Comparison of ENCODE assay signal across 32 mouse cellular contexts in genomic region chr9:110950109-110950508, GRCm38 (mm10). TPM values are rescaled to one million over a fixed set of nuclear protein-coding genes. Genes with fewer than 3 reads are reported as not detected.
"Had no signal": no experiment of that assay in that cellular context is flagged by ENCODE, and none has a peak within 500 bp of the region (broad histone marks: within the 10 kb centered on the region; RNA-seq: fewer than 3 reads in every experiment).

No protein-coding gene starts in this region.

- DNase-seq: gastrocnemius, adult 2 months; gastrocnemius, postnatal 10 days; gastrocnemius, postnatal 25 days; heart, adult 2 months; heart, postnatal 14 days; heart, postnatal 4 days; kidney, adult 18-20 months; kidney, adult 8-10 months; kidney, postnatal 10 days; kidney, postnatal 25 days; kidney, postnatal 4 days had no signal

- H3K9me3 ChIP-seq: heart, embryonic 13.5 days; heart, embryonic 15.5 days; hindbrain, embryonic 10.5 days; hindbrain, embryonic 12.5 days; intestine, embryonic 15.5 days; limb, embryonic 10.5 days; limb, embryonic 12.5 days; liver, embryonic 12.5 days had no signal

- H3K27ac ChIP-seq: gastrocnemius, adult 2 months; heart, embryonic 13.5 days; hindbrain, embryonic 10.5 days; hindbrain, embryonic 12.5 days; hindbrain, embryonic 14.5 days; intestine, embryonic 15.5 days; layer of hippocampus, adult 2 months; left cerebral cortex, adult 2 months; limb, embryonic 10.5 days; limb, embryonic 12.5 days; liver, embryonic 12.5 days; liver, embryonic 14.5 days had no signal

- H3K9ac ChIP-seq: heart, embryonic 13.5 days; heart, embryonic 15.5 days; hindbrain, embryonic 12.5 days; hindbrain, embryonic 14.5 days; intestine, embryonic 15.5 days; limb, embryonic 12.5 days; liver, embryonic 12.5 days; liver, embryonic 14.5 days had no signal

- H3K4me1 ChIP-seq: intestine, embryonic 15.5 days had no signal

- H3K36me3 ChIP-seq: heart, embryonic 13.5 days; heart, embryonic 15.5 days; hindbrain, embryonic 10.5 days; hindbrain, embryonic 12.5 days; intestine, embryonic 15.5 days; limb, embryonic 10.5 days; limb, embryonic 12.5 days; liver, embryonic 12.5 days had no signal

- H3K4me2 ChIP-seq: heart, embryonic 11.5 days; heart, embryonic 13.5 days; heart, embryonic 15.5 days; hindbrain, embryonic 12.5 days; hindbrain, embryonic 14.5 days; intestine, embryonic 15.5 days; limb, embryonic 12.5 days; liver, embryonic 12.5 days had no signal

- H3K4me3 ChIP-seq: gastrocnemius, adult 2 months; heart, adult 2 months; heart, embryonic 13.5 days; heart, embryonic 15.5 days; hindbrain, embryonic 10.5 days; hindbrain, embryonic 12.5 days; intestine, embryonic 15.5 days; layer of hippocampus, adult 2 months; left cerebral cortex, adult 2 months; limb, embryonic 10.5 days; limb, embryonic 12.5 days; liver, embryonic 12.5 days had no signal

- ATAC-seq: hindbrain, embryonic 16.5 days; inflammation-experienced regulatory T-cells, adult 6 months; intestine, embryonic 15.5 days; intestine, postnatal 0 days; liver, embryonic 12.5 days had no signal

RNA-seq across cellular contexts. Expression of gene Lrrc2, which starts 1.2 kb away (rescaled TPM):
- polyA plus RNA-seq: liver, adult 2 months had no signal

RNA-seq across cellular contexts. Expression of gene Tdgf1, which starts 4.2 kb away (rescaled TPM):
- polyA plus RNA-seq: heart, adult 2 months; heart, embryonic 11.5 days; heart, embryonic 13.5 days; heart, embryonic 15.5 days; heart, postnatal 0 days; hindbrain, embryonic 10.5 days; hindbrain, embryonic 12.5 days; intestine, embryonic 15.5 days; intestine, postnatal 0 days; kidney, embryonic 14.5 days; kidney, embryonic 16.5 days; limb, embryonic 10.5 days; limb, embryonic 12.5 days; liver, adult 2 months; liver, embryonic 12.5 days; liver, embryonic 14.5 days had no signal

RNA-seq across cellular contexts. Expression of gene Fam240a, which starts 33.4 kb away (rescaled TPM):
- polyA plus RNA-seq: heart, adult 2 months; heart, embryonic 11.5 days; heart, embryonic 13.5 days; heart, embryonic 15.5 days; heart, postnatal 0 days; hindbrain, embryonic 10.5 days; hindbrain, embryonic 12.5 days; hindbrain, embryonic 14.5 days; hindbrain, embryonic 16.5 days; inflammation-experienced regulatory T-cells, adult 6 months; intestine, embryonic 15.5 days; intestine, postnatal 0 days; kidney, embryonic 14.5 days; kidney, embryonic 16.5 days; limb, embryonic 10.5 days; limb, embryonic 12.5 days; limb, embryonic 14.5 days; liver, adult 2 months; liver, embryonic 12.5 days; liver, embryonic 14.5 days had no signal

RNA-seq across cellular contexts. Expression of gene Rtp3, which starts 40.3 kb away (rescaled TPM):
- polyA plus RNA-seq: hindbrain, embryonic 10.5 days; hindbrain, embryonic 12.5 days; hindbrain, embryonic 14.5 days; hindbrain, embryonic 16.5 days; inflammation-experienced regulatory T-cells, adult 6 months; limb, embryonic 10.5 days; limb, embryonic 12.5 days had no signal
